Mouse (Mus musculus) ES-E14 (cell line): ENCODE measurements around the gene Mrpl22.

Experiments used
- CHD2 ChIP-seq: IDR thresholded peaks from 2 replicates; pipeline ENCODE4 v1.6.1; 2014; ENCODE audit warnings: mild to moderate bottlenecking, low read depth, low read length, inconsistent platforms
- HCFC1 ChIP-seq: IDR thresholded peaks from 2 replicates; pipeline ENCODE4 v1.6.1; 2012; ENCODE audit warnings: low read length, inconsistent platforms, borderline replicate concordance; ENCODE audit not compliant: insufficient read depth
- ZNF384 ChIP-seq: IDR thresholded peaks from 2 replicates; pipeline ENCODE4 v1.6.1; 2012; ENCODE audit warnings: low read depth, low read length, inconsistent platforms

GRCm38 (mm10) chr11:58155458-58155857 lies 16.0 kb upstream of the Mrpl22 start:
- no peak for TF ChIP-seq ZNF384
- no peak for TF ChIP-seq HCFC1
- no peak for TF ChIP-seq CHD2
